Mouse (Mus musculus): Measurements from ENCODE around the gene Shisal1. TPM values are rescaled to one million over a fixed set of nuclear protein-coding genes. Genes with fewer than 3 reads are reported as not detected.

Shisal1 gene
- 2.2 TPM for polyA plus RNA-seq (2012; fragmentation: generic; extraction: Trizol)

DNA sequence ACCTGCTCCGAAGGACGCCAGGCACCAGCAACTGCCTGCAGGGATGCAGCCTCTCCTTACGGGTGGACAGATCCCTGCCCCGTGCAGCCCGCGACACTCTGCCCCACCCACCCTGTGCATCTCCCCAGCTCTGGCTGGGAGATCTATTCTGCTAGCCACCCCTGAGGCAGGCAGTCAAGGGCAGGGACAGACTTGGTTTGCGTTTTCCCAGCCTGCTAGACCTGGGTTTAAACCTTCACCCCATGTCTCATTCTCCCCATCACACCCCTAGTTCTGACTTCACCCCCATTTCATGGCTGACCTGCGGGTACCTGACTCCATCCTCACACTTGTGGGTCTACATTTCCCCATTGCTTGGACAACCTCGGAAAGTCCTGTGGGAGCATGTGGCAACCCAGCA, at the start of gene Shisal1:
Gene Shisal1, minus strand, starts transcription at position 101 of the 400 bp plus-strand sequence.
- Histone ChIP-seq H3K4me3 (no peak within 1 kb of the TSS), H3K4me2 (ENCODE audit: low read depth) (no peak within 1 kb of the TSS), H3K79me2 (ENCODE audit: control insufficient read depth, insufficient read depth) (no peaks in the 10 kb centered on the region), H3K36me3 (ENCODE audit: control insufficient read depth, insufficient read depth) (no peaks in the 10 kb centered on the region), H3K27me3 (ENCODE audit: control insufficient read depth, insufficient read depth, insufficient read length) (peaks cover 39% of the 10 kb centered on the region), H3ac (ENCODE audit: control insufficient read depth, insufficient read length) (no peak within 1 kb of the TSS)
- TF ChIP-seq TCF12 (IDR thresholded peaks at IDR 0.05; ENCODE audit: insufficient read depth, poor library complexity, severe bottlenecking) = no peak
- TF ChIP-seq POLR2AphosphoS2 (IDR thresholded peaks at IDR 0.05; ENCODE audit: insufficient read length, low read depth) = no peak
- no peak for TF ChIP-seq SRF (IDR thresholded peaks at IDR 0.05; ENCODE audit: control insufficient read depth, insufficient read length, low read depth)
- TF ChIP-seq MYOG (IDR thresholded peaks at IDR 0.05; ENCODE audit: control insufficient read depth in 1 of 3, insufficient read depth in 1 of 3, insufficient read length in 2 of 3, low read depth in 2 of 3) = no peak
- TF ChIP-seq MYOD1 (IDR thresholded peaks at IDR 0.05; ENCODE audit: control insufficient read depth in 1 of 3, insufficient read length in 2 of 3, low read depth in 2 of 3) = no peak
- TF ChIP-seq USF1 (IDR thresholded peaks at IDR 0.05; ENCODE audit: low read depth) = no peak
- no peak for TF ChIP-seq MAX (IDR thresholded peaks at IDR 0.05; ENCODE audit: low read depth)
- no peak for TF ChIP-seq REST (IDR thresholded peaks at IDR 0.05; ENCODE audit: insufficient read depth, insufficient read length)
- no peak for TF ChIP-seq POLR2A (IDR thresholded peaks at IDR 0.05; ENCODE audit: insufficient read length, low read depth)
- TF ChIP-seq E2F4 (IDR thresholded peaks at IDR 0.05; ENCODE audit: insufficient read depth) = no peak
- TF ChIP-seq CEBPB (IDR thresholded peaks at IDR 0.05; ENCODE audit: insufficient read depth, poor library complexity, severe bottlenecking) = no peak
- TF ChIP-seq TCF3 (IDR thresholded peaks at IDR 0.05; ENCODE audit: insufficient read length, low read depth) = no peak

DNA sequence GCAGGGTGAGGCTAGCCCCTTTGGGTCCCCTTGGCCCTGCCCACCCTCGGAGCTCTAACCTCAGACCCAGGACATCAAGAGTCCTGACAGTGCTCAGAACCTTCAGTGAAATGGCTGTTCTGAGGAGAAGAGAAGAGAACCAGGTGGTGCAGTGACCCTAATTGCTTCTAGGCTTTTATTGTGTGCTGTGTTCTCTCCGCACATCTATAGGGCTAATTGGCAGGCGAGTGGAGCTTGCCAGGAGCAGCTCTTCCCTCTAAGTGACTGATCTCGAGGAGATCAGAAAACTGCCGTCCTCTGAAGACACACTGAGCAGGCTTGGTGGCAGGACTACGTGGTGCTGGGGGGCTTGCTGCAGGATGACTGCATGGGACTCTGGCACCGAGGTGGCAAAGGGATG, 43.6 kb upstream of the Shisal1 start:
- Histone ChIP-seq H3K36me3 (ENCODE audit: control insufficient read depth, insufficient read depth) (no peaks in the 10 kb centered on the region), H3K4me3 (no peak overlapping the region), H3K79me2 (ENCODE audit: control insufficient read depth, insufficient read depth) (no peaks in the 10 kb centered on the region), H3K4me2 (ENCODE audit: low read depth) (no peak overlapping the region), H3K27me3 (ENCODE audit: control insufficient read depth, insufficient read depth, insufficient read length) (peaks cover 16% of the 10 kb centered on the region), H3ac (ENCODE audit: control insufficient read depth, insufficient read length) (no peak overlapping the region)
- TF ChIP-seq MYOD1 (IDR thresholded peaks at IDR 0.05; ENCODE audit: control insufficient read depth in 1 of 3, insufficient read length in 2 of 3, low read depth in 2 of 3) (no peak), REST (IDR thresholded peaks at IDR 0.05; ENCODE audit: insufficient read depth, insufficient read length) (no peak), POLR2A (IDR thresholded peaks at IDR 0.05; ENCODE audit: insufficient read length, low read depth) (no peak), POLR2AphosphoS2 (IDR thresholded peaks at IDR 0.05; ENCODE audit: insufficient read length, low read depth) (no peak), CEBPB (IDR thresholded peaks at IDR 0.05; ENCODE audit: insufficient read depth, poor library complexity, severe bottlenecking) (no peak), TCF12 (IDR thresholded peaks at IDR 0.05; ENCODE audit: insufficient read depth, poor library complexity, severe bottlenecking) (no peak), USF1 (IDR thresholded peaks at IDR 0.05; ENCODE audit: low read depth) (no peak), MYOG (IDR thresholded peaks at IDR 0.05; ENCODE audit: control insufficient read depth in 1 of 3, insufficient read depth in 1 of 3, insufficient read length in 2 of 3, low read depth in 2 of 3) (no peak), MAX (IDR thresholded peaks at IDR 0.05; ENCODE audit: low read depth) (no peak), TCF3 (IDR thresholded peaks at IDR 0.05; ENCODE audit: insufficient read length, low read depth) (no peak)

DNA sequence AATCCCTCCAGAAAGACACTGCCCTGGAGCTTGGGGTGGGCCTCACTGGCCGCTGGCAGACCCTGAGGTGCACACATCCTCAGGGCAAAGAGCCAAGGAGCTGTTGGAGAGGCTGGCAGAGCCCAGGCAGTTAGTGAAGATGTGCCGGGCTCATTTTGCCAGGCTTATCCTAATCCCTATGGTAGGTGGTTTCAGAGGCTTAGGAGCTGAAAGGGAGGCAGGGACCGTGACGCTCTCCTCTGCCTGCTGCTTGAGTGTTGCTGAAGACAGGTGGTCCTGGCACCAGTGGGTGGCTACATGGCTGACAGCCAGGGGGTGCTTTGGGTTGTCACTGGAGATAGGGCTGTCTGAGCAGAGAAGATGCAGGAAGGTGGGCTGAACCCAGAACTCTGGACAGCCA, 37.4 kb upstream of the Shisal1 start:
- TF ChIP-seq TCF3 (IDR thresholded peaks at IDR 0.05; ENCODE audit: insufficient read length, low read depth) = no peak
- TF ChIP-seq POLR2A (IDR thresholded peaks at IDR 0.05; ENCODE audit: insufficient read length, low read depth) = no peak
- TF ChIP-seq USF1 (IDR thresholded peaks at IDR 0.05; ENCODE audit: low read depth) = no peak
- H3ac ChIP-seq (ENCODE audit: control insufficient read depth, insufficient read length) = no peak overlapping the region
- no peaks in the 10 kb centered on the region for H3K36me3 ChIP-seq (ENCODE audit: control insufficient read depth, insufficient read depth)
- H3K4me3 ChIP-seq = no peak overlapping the region
- H3K4me2 ChIP-seq (ENCODE audit: low read depth) = no peak overlapping the region
- peaks cover 32% of the 10 kb centered on the region for H3K27me3 ChIP-seq (ENCODE audit: control insufficient read depth, insufficient read depth, insufficient read length)
- H3K79me2 ChIP-seq (ENCODE audit: control insufficient read depth, insufficient read depth) = no peaks in the 10 kb centered on the region

DNA sequence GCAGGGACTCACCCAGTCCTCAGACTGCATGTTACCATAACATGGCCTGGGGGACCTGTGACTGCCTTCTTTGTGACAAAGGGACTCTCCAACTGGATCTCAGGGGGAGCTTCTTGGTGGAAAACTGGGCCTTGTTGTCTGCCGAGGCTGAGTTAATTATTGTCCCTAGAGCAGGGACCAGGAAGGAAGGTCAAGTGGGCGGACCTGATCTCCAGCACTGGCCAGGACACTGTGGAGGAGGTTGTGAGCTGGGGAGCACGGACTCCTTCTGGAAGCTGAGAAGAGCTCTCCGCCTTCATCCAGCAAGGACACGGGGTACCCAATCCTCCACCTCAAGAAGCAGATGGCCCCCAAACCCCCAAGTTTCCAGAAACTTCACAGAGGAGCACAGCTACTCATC, 36.7 kb upstream of the Shisal1 start:
- Histone ChIP-seq H3K79me2 (ENCODE audit: control insufficient read depth, insufficient read depth) (no peaks in the 10 kb centered on the region), H3K27me3 (ENCODE audit: control insufficient read depth, insufficient read depth, insufficient read length) (peaks cover 32% of the 10 kb centered on the region), H3K4me2 (ENCODE audit: low read depth) (no peak overlapping the region), H3K36me3 (ENCODE audit: control insufficient read depth, insufficient read depth) (no peaks in the 10 kb centered on the region), H3ac (ENCODE audit: control insufficient read depth, insufficient read length) (no peak overlapping the region), H3K4me3 (no peak overlapping the region)
- no peak for TF ChIP-seq REST (IDR thresholded peaks at IDR 0.05; ENCODE audit: insufficient read depth, insufficient read length)
- no peak for TF ChIP-seq MYOD1 (IDR thresholded peaks at IDR 0.05; ENCODE audit: control insufficient read depth in 1 of 3, insufficient read length in 2 of 3, low read depth in 2 of 3)
- no peak for TF ChIP-seq POLR2A (IDR thresholded peaks at IDR 0.05; ENCODE audit: insufficient read length, low read depth)
- TF ChIP-seq SRF (IDR thresholded peaks at IDR 0.05; ENCODE audit: control insufficient read depth, insufficient read length, low read depth) = no peak
- no peak for TF ChIP-seq POLR2AphosphoS2 (IDR thresholded peaks at IDR 0.05; ENCODE audit: insufficient read length, low read depth)
- no peak for TF ChIP-seq TCF3 (IDR thresholded peaks at IDR 0.05; ENCODE audit: insufficient read length, low read depth)
- TF ChIP-seq USF1 (IDR thresholded peaks at IDR 0.05; ENCODE audit: low read depth) = no peak
- no peak for TF ChIP-seq MYOG (IDR thresholded peaks at IDR 0.05; ENCODE audit: control insufficient read depth in 1 of 3, insufficient read depth in 1 of 3, insufficient read length in 2 of 3, low read depth in 2 of 3)
- TF ChIP-seq TCF12 (IDR thresholded peaks at IDR 0.05; ENCODE audit: insufficient read depth, poor library complexity, severe bottlenecking) = no peak

DNA sequence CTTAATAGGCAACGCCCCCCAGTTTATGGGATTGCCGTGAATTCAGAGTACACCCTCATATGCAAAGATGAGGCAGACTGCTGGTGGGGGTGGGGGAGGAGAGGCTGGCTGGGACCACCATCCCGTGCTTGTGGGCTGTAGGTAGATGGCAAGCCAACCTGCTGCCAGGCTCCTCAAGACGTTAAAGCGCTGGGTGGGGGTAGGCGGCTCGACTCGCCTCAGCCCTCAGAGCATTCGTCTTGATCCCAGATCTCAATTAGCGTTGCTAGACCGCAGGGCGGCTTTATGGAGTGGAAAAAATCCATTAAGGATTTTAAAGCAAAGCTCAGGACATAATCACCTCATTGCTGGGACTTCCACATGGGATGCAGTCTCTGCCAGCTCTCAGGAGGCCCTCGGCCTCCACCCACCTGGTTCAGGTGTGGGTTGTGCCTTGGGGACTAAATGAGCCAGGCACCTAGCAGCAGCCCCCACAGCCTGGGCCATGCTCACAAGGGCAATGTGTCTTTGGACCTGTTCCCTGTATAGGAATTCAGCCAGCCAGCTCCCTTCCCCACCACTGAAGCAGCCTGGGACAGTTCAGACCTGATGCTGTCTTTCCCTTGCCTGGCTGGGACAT, 34.5 kb upstream of the Shisal1 start:
- H3K79me2 ChIP-seq (ENCODE audit: control insufficient read depth, insufficient read depth) = no peaks in the 10 kb centered on the region
- no peak for TF ChIP-seq REST (IDR thresholded peaks at IDR 0.05; ENCODE audit: insufficient read depth, insufficient read length)
- TF ChIP-seq MYOG (IDR thresholded peaks at IDR 0.05; ENCODE audit: control insufficient read depth in 1 of 3, insufficient read depth in 1 of 3, insufficient read length in 2 of 3, low read depth in 2 of 3) = no peak
- no peak for TF ChIP-seq POLR2A (IDR thresholded peaks at IDR 0.05; ENCODE audit: insufficient read length, low read depth)
- no peak for TF ChIP-seq MAX (IDR thresholded peaks at IDR 0.05; ENCODE audit: low read depth)
- no peaks in the 10 kb centered on the region for H3K36me3 ChIP-seq (ENCODE audit: control insufficient read depth, insufficient read depth)
- H3K4me3 ChIP-seq = no peak overlapping the region
- H3K27me3 ChIP-seq (ENCODE audit: control insufficient read depth, insufficient read depth, insufficient read length) = peaks cover 32% of the 10 kb centered on the region
- H3ac ChIP-seq (ENCODE audit: control insufficient read depth, insufficient read length) = no peak overlapping the region
- no peak overlapping the region for H3K4me2 ChIP-seq (ENCODE audit: low read depth)

Measured in myocyte (in vitro differentiated cells).